Mouse (Mus musculus) gonadal fat pad, adult 2 months (tissue): Measurements from ENCODE around the gene Camp. TPM values are rescaled to one million over a fixed set of nuclear protein-coding genes. Genes with fewer than 3 reads are reported as not detected.

ENCODE experiments used
- DNase-seq: peaks from one replicate; pipeline ENCODE4 v3.0.0-alpha.2; 2012; ENCODE audit warnings: low read depth
- polyA plus RNA-seq: library from polyadenylated mRNA; depleted of rRNA; stranded (reverse); fragments of >200 nt; gene quantifications from 2 replicates; pipeline ENCODE4 v1.2.3, GENCODE M21; 2012; rRNA removed

Gene Camp
- polyA plus RNA-seq: 0.18 and 0.68 TPM in 2 replicates

GRCm38 (mm10) chr9:109849312-109849758 lies at the start of gene Camp:
Gene Camp (minus strand): TSS chr9:109849617.
- peak; percentile 90 for DNase-seq

DNA sequence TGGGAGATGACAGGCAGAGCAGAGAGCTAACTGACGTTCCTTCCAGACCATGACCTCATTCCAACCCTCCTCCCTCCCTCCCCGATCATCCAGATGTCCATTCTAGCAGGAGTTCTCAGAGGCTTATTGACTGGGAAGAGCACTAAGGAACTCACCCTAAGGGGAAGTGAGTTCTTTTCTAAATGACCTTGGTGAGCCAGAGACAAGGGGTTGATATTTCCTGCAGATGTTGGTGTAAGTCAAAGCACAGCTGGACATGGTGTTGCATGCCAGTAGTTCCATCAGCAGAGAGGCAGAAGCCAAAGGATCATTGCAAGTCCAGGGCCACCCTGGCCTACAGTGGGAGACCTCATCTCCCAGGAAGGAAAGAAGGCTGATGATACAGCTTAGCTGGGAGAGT lies 48.6 kb upstream of the Camp start:
- DNase-seq: no peak

- no peak for DNase-seq
These were observed 47.1 kb upstream of the Camp start for GRCm38 (mm10) chr9:109896253-109897150.

GRCm38 (mm10) chr9:109895593-109895992 lies 46.2 kb upstream of the Camp start:
- DNase-seq: no peak

DNA sequence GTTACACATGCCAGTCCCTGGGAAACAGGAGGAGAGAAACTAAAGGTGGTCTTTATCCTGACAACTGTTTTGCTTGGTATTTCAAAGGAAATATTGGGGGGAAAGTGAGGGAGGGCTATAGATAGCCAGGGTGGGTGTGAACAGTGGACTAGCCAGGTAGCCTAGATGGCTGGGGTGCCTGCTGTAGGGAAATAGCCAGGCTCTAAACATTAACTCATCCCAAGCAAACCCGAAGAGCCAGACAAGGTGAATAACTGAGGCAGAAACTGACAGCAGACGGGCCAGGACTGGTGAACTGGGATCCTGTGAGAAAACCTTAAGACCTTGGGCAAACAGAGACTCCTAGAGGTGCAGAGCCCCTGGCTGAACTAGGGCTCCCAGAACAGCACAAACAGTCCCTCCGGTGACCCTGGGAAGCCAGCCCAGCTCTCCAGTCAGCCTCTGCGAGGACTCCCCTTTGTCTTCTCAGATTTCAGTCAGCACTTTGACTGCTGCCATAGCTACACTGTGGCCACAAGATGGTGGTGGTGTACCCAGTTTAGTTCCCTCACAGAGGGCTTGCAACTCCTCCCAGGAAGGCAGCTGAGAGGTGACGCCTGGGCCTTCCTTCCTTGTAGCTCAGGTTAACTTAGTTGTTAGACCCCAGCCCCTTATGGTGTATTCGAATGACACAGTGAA lies 45.1 kb upstream of the Camp start:
- no peak for DNase-seq

DNA sequence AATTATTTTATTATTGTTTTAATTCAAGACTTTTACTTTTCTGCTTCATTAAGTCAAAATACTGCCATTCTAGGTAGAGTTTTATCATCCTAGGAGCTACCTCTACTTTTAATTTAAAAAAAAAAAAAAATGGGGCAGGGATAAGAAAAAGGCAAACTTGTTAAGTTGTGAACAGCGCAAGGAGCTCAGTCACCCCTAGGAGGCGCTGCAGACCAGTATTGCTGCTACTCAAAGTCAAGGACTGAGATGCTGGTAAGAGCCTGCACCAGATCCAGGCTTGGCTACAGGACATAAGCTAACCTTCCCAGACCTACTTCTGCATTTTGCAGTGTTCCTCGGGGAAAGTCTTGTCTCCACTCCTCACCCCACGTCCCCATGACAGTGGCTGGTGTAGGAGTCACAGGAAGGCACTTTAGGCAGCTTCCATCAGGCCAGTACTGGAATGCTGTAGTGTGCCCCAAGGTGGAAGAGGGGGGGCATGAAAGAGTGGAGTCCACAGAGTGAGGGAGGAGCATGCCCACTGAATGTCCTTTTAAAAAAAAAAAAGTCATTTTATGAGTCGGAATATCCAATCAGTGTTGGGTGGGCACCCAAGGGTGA lies 43.3 kb upstream of the Camp start:
- no peak for DNase-seq

GRCm38 (mm10) chr9:109891501-109891900 lies 42.1 kb upstream of the Camp start:
- DNase-seq: no peak

GRCm38 (mm10) chr9:109887321-109887720 lies 37.9 kb upstream of the Camp start:
- DNase-seq: no peak

DNA sequence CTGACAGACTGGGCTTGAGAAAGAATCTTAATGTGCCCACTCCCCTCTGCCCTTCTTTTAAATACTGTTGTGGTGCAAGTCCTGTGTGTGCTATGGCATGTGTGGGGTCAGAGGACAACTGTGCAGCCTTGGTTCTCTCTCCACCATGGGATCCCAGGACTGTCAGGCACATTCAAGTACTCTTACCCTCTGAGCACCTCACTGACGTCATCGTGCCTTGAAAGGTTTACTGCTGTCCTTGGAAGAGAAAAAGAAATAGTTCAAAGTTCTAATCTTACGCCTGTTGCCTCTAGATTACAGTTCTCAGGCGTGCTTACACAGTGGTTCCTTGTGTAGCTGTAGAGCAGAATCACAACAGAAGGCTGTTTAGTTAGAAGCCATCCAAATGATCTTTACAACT lies 36.8 kb upstream of the Camp start:
- DNase-seq: no peak

- DNase-seq: no peak
These were observed 29.9 kb upstream of the Camp start for GRCm38 (mm10) chr9:109879305-109879704.

- DNase-seq: no peak
These were observed 28.2 kb upstream of the Camp start for GRCm38 (mm10) chr9:109877666-109878065.

DNA sequence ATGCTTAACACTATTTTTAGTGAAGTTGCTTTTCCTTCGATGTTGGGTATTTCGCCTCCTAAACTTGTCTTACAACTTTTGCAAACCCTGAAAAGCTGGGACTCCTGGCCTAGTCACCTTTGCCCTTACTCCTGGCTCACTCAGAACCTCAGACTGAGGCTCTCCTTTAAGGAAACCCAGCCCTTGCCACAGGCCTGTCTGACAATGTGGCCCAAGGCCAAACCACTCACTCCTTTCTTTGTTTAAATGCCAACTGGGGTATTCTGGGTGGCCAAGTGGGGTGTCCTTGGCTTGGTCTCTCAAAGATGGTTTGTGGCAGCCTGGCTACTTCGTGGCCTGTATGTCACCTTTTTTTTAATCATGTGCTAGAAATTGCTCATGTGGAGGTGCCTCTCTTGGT lies 27.3 kb upstream of the Camp start:
- DNase-seq: no peak

- no peak for DNase-seq
These were observed 26.5 kb upstream of the Camp start for GRCm38 (mm10) chr9:109875695-109876601.

DNA sequence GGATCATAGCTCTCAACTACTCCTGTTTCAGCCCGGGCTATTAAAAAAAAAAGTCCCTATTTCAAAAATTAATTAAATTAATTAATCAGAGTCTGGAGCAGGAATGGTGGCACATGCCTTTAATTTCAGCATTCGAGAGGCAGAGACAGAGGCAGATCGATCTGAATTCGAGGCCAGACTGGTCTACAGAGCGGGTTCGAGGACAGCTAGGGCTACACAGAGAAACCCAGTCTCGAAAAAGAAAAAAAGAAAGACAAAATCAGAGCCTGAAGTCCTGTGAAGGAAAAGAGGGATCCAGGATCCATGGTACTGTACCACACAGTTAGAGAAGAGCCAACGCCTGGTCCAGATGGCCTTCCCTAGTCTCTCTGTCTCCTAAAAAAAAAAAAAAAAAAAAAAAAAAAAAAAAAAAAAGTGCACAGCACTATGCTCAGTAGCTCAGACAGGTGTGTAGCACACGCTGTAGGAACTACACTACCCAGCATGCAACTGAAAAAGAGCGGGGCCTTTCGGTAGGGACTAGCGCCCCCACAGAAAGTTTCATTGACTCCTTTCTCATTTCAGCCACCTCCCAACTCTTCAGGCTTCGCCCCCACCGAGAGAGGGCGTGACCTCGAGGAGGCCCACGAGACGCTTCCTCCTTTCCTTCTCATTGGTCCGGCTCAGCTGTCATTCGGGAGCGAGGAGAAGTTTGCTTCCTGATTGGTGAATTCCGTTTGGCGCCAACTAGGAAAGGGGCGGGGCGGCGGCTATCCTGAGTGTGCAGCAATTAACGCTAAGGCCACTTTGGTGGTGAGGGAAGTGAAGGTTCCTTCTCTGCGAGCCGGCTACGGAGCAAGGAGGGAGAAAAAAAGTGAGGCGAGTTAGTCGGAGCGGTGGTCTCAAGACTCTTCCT lies 25.6 kb upstream of the Camp start, which contains the start of gene Cdc25a:
Cdc25a (plus strand) TSS at position 783 of the 895 bp plus-strand sequence.
- DNase-seq: peak; percentile 94

DNA sequence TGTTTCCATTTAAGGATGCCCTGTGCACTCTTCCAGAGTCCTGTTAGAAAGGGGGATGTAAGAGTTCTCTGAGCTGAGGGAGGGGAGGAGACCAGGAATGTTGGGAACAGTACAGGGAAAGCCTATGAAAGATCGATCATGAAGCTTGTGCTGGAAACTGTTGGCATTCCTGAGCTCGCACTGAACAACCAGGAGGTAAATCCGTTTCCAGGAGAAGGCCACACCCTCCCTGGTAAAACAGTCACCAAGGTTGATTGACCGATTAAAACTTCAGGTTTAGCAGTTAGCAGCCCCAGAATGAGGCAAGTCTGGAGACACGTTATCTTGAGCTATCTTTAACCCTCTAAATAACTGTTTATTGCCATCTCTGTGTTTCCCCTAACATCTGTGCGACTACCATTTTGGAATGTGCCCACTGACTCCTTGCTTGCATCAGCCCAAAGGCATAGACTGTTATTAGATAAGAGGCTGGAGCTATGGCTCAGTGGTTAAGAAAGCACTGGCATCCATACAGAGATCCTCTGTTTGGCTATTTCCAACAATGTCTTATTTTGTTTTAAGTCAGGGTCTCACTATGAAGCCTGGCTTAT lies 21.7 kb upstream of the Camp start:
- no peak for DNase-seq

GRCm38 (mm10) chr9:109866218-109866617 lies 16.8 kb upstream of the Camp start:
- DNase-seq: no peak

GRCm38 (mm10) chr9:109863085-109863484 lies 13.7 kb upstream of the Camp start:
- no peak for DNase-seq

DNA sequence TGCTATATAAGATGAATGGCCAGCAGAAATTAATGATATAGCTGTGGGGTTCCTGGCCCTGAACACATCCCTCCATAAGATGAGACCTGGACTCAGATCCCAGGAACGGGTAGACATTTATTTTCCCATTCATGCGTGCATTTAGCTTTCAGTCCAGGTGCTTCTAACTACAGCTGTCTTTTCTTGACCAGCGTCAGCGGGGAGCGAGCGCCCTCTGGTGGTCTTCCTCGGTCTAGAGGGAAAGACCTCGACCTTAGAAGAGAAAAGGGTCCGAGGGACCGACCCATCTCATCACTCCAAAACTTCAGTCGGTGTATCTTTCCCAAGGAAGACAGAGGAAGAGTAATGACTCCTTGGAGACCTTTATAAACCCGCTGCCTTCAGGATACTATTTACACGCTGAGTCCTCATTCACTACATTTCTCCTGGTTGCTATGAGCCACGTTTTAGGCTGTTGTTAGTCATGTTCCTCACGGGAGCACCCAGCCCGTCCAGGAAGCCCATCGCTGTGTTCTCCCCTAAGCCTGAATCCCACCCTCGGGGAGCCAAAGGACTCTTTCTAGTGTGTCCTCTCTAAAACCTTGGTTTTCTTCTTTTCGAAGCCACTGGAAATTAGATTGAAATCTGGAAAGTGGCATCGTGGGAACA lies 13.1 kb upstream of the Camp start:
- DNase-seq: no peak

DNA sequence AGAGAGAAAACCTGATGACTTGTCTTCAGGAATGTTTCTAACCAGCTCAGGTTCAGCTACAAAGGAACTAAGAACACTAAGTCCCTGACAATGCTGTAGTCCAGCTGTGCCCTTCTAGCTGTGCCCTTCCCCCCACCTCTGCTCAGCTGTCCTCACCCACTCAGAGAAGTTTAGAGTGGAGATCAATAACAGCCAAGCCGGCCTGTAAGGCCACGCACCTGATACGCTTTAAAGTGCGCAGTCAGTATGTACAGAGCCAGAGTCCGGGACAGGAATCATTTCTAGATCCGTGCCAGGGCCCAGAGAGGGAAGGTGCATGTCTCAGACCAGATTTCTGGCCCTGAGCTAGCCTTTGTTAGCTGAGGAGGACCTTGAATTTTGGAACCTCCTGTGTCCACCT lies 6.5 kb upstream of the Camp start:
- DNase-seq: no peak
